Mouse (Mus musculus): Measurements from ENCODE around the gene Rpl19. TPM values are rescaled to one million over a fixed set of nuclear protein-coding genes. Genes with fewer than 3 reads are reported as not detected.

Rpl19 gene
- polyA plus RNA-seq, 1 experiment from 2014 or later, result 656 TPM

- Histone ChIP-seq H3K9me3 (ENCODE audit: control insufficient read depth, low read length) (no peaks in the 10 kb centered on the region), H3K4me1 (ENCODE audit: control insufficient read depth, insufficient read depth, low read length) (peaks cover 29% of the 10 kb centered on the region), H3K27me3 (ENCODE audit: control insufficient read depth, insufficient read depth, low read length) (no peaks in the 10 kb centered on the region), H3K4me2 (ENCODE audit: low read depth, low read length) (no peak overlapping the region), H3K4me3 (ENCODE audit: low read depth, low read length) (no peak overlapping the region), H3K27ac (ENCODE audit: low read depth, low read length) (no peak overlapping the region), H3K9ac (replicated peaks; ENCODE audit: low read depth, low read length) (no peak overlapping the region), H3K36me3 (ENCODE audit: control insufficient read depth, insufficient read depth, low read length) (peaks cover 32% of the 10 kb centered on the region)
- no peak for ATAC-seq (ENCODE audit: low read depth)
- 83% methylated on average over 6 of the region's 6 CpGs for WGBS
Observed at GRCm38 (mm10) chr11:98018222-98018621, 8.3 kb upstream of the Rpl19 start.

GRCm38 (mm10) chr11:98018858-98019641 lies 7.5 kb upstream of the Rpl19 start:
- Histone ChIP-seq H3K36me3 (ENCODE audit: control insufficient read depth, insufficient read depth, low read length) (peaks cover 30% of the 10 kb centered on the region), H3K9me3 (ENCODE audit: control insufficient read depth, low read length) (no peaks in the 10 kb centered on the region), H3K9ac (replicated peaks; ENCODE audit: low read depth, low read length) (peak overlapping the region; percentile 52; the same call in 1 of the 2 replicates), H3K27ac (ENCODE audit: low read depth, low read length) (peak overlapping the region; percentile 76; the same call in 1 of the 2 replicates), H3K4me1 (ENCODE audit: control insufficient read depth, insufficient read depth, low read length) (peaks cover 32% of the 10 kb centered on the region), H3K4me3 (ENCODE audit: low read depth, low read length) (no peak overlapping the region), H3K4me2 (ENCODE audit: low read depth, low read length) (peak overlapping the region; percentile 61; the same call in 1 of the 2 replicates), H3K27me3 (ENCODE audit: control insufficient read depth, insufficient read depth, low read length) (no peaks in the 10 kb centered on the region)
- ATAC-seq (ENCODE audit: low read depth), result no peak
- 31% methylated on average over 10 of the region's 10 CpGs for WGBS

- 23% methylated on average over 8 of the region's 8 CpGs for WGBS
- Histone ChIP-seq H3K9me3 (ENCODE audit: control insufficient read depth, low read length) (no peaks in the 10 kb centered on the region), H3K27ac (ENCODE audit: low read depth, low read length) (peak overlapping the region; percentile 76), H3K9ac (replicated peaks; ENCODE audit: low read depth, low read length) (peak overlapping the region; percentile 52), H3K4me2 (ENCODE audit: low read depth, low read length) (peak overlapping the region; percentile 61), H3K4me1 (ENCODE audit: control insufficient read depth, insufficient read depth, low read length) (peaks cover 32% of the 10 kb centered on the region), H3K36me3 (ENCODE audit: control insufficient read depth, insufficient read depth, low read length) (peaks cover 24% of the 10 kb centered on the region), H3K4me3 (ENCODE audit: low read depth, low read length) (no peak overlapping the region), H3K27me3 (ENCODE audit: control insufficient read depth, insufficient read depth, low read length) (no peaks in the 10 kb centered on the region)
- ATAC-seq (ENCODE audit: low read depth), result no peak
Observed at GRCm38 (mm10) chr11:98019883-98020610, 6.5 kb upstream of the Rpl19 start.

- no peak for ATAC-seq (ENCODE audit: low read depth)
- Histone ChIP-seq H3K27me3 (ENCODE audit: control insufficient read depth, insufficient read depth, low read length) (no peaks in the 10 kb centered on the region), H3K4me1 (ENCODE audit: control insufficient read depth, insufficient read depth, low read length) (peaks cover 34% of the 10 kb centered on the region), H3K4me2 (ENCODE audit: low read depth, low read length) (peak overlapping the region; percentile 61), H3K9me3 (ENCODE audit: control insufficient read depth, low read length) (no peaks in the 10 kb centered on the region), H3K9ac (replicated peaks; ENCODE audit: low read depth, low read length) (peak overlapping the region; percentile 52), H3K36me3 (ENCODE audit: control insufficient read depth, insufficient read depth, low read length) (peaks cover 22% of the 10 kb centered on the region), H3K4me3 (ENCODE audit: low read depth, low read length) (peak overlapping the region; percentile 89), H3K27ac (ENCODE audit: low read depth, low read length) (no peak overlapping the region)
- WGBS, result 76% methylated on average over 1 of the region's 1 CpGs
Observed at GRCm38 (mm10) chr11:98020710-98021109, 5.8 kb upstream of the Rpl19 start.

- Histone ChIP-seq H3K36me3 (ENCODE audit: control insufficient read depth, insufficient read depth, low read length) (peaks cover 18% of the 10 kb centered on the region), H3K27ac (ENCODE audit: low read depth, low read length) (no peak overlapping the region), H3K9ac (replicated peaks; ENCODE audit: low read depth, low read length) (peak overlapping the region; percentile 98), H3K4me1 (ENCODE audit: control insufficient read depth, insufficient read depth, low read length) (peaks cover 37% of the 10 kb centered on the region), H3K4me2 (ENCODE audit: low read depth, low read length) (peak overlapping the region; percentile 61), H3K4me3 (ENCODE audit: low read depth, low read length) (peak overlapping the region; percentile 89), H3K9me3 (ENCODE audit: control insufficient read depth, low read length) (no peaks in the 10 kb centered on the region), H3K27me3 (ENCODE audit: control insufficient read depth, insufficient read depth, low read length) (no peaks in the 10 kb centered on the region)
- ATAC-seq (ENCODE audit: low read depth), result no peak
- 66% methylated on average over 2 of the region's 2 CpGs for WGBS
Observed at GRCm38 (mm10) chr11:98021118-98021517, 5.4 kb upstream of the Rpl19 start.

GRCm38 (mm10) chr11:98021565-98022252 lies 4.8 kb upstream of the Rpl19 start:
- WGBS, result 3% methylated on average over 32 of the region's 34 CpGs
- Histone ChIP-seq H3K4me2 (ENCODE audit: low read depth, low read length) (peak overlapping the region; percentile 61), H3K36me3 (ENCODE audit: control insufficient read depth, insufficient read depth, low read length) (peaks cover 12% of the 10 kb centered on the region), H3K9me3 (ENCODE audit: control insufficient read depth, low read length) (no peaks in the 10 kb centered on the region), H3K4me1 (ENCODE audit: control insufficient read depth, insufficient read depth, low read length) (peaks cover 37% of the 10 kb centered on the region), H3K27ac (ENCODE audit: low read depth, low read length) (peak overlapping the region; percentile 97), H3K9ac (replicated peaks; ENCODE audit: low read depth, low read length) (peak overlapping the region; percentile 98), H3K4me3 (ENCODE audit: low read depth, low read length) (peak overlapping the region; percentile 89), H3K27me3 (ENCODE audit: control insufficient read depth, insufficient read depth, low read length) (no peaks in the 10 kb centered on the region)
- peak; percentile 15; the same call in 1 of the 2 replicates for ATAC-seq (ENCODE audit: low read depth)

GRCm38 (mm10) chr11:98022253-98022554 lies 4.3 kb upstream of the Rpl19 start:
- ATAC-seq (ENCODE audit: low read depth), result peak; percentile 19; the same call in 1 of the 2 replicates
- H3K4me3 ChIP-seq (ENCODE audit: low read depth, low read length), result peak overlapping the region; percentile 89
- peaks cover 7% of the 10 kb centered on the region for H3K36me3 ChIP-seq (ENCODE audit: control insufficient read depth, insufficient read depth, low read length)
- peaks cover 37% of the 10 kb centered on the region for H3K4me1 ChIP-seq (ENCODE audit: control insufficient read depth, insufficient read depth, low read length)
- WGBS, result under 1% methylated on average over 23 of the region's 23 CpGs
- H3K9me3 ChIP-seq (ENCODE audit: control insufficient read depth, low read length), result no peaks in the 10 kb centered on the region
- H3K4me2 ChIP-seq (ENCODE audit: low read depth, low read length), result peak overlapping the region; percentile 61
- peak overlapping the region; percentile 97 for H3K27ac ChIP-seq (ENCODE audit: low read depth, low read length)
- peak overlapping the region; percentile 98 for H3K9ac ChIP-seq (replicated peaks; ENCODE audit: low read depth, low read length)
- H3K27me3 ChIP-seq (ENCODE audit: control insufficient read depth, insufficient read depth, low read length), result no peaks in the 10 kb centered on the region

GRCm38 (mm10) chr11:98022555-98023371 lies 3.7 kb upstream of the Rpl19 start, which contains the start of gene Cacnb1:
Cacnb1 (minus strand) TSS chr11:98023034.
- Histone ChIP-seq H3K4me2 (ENCODE audit: low read depth, low read length) (peak within 1 kb of the TSS; percentile 61), H3K27me3 (ENCODE audit: control insufficient read depth, insufficient read depth, low read length) (no peaks in the 10 kb centered on the region), H3K4me1 (ENCODE audit: control insufficient read depth, insufficient read depth, low read length) (peaks cover 41% of the 10 kb centered on the region), H3K9ac (replicated peaks; ENCODE audit: low read depth, low read length) (peak within 1 kb of the TSS; percentile 98), H3K4me3 (ENCODE audit: low read depth, low read length) (peak within 1 kb of the TSS; percentile 89), H3K36me3 (ENCODE audit: control insufficient read depth, insufficient read depth, low read length) (peaks cover 1% of the 10 kb centered on the region), H3K9me3 (ENCODE audit: control insufficient read depth, low read length) (no peaks in the 10 kb centered on the region), H3K27ac (ENCODE audit: low read depth, low read length) (peak within 1 kb of the TSS; percentile 97)
- ATAC-seq (ENCODE audit: low read depth), result peak; percentile 45
- 1% methylated on average over 34 of the region's 52 CpGs for WGBS

Measured in neural tube, embryonic 14.5 days (tissue).